Mouse (Mus musculus): ENCODE measurements around the gene Rnf7. TPM values are rescaled to one million over a fixed set of nuclear protein-coding genes. Genes with fewer than 3 reads are reported as not detected.

Gene Rnf7
- polyA plus RNA-seq, 1 experiment from 2014 or later: 221 TPM

DNA sequence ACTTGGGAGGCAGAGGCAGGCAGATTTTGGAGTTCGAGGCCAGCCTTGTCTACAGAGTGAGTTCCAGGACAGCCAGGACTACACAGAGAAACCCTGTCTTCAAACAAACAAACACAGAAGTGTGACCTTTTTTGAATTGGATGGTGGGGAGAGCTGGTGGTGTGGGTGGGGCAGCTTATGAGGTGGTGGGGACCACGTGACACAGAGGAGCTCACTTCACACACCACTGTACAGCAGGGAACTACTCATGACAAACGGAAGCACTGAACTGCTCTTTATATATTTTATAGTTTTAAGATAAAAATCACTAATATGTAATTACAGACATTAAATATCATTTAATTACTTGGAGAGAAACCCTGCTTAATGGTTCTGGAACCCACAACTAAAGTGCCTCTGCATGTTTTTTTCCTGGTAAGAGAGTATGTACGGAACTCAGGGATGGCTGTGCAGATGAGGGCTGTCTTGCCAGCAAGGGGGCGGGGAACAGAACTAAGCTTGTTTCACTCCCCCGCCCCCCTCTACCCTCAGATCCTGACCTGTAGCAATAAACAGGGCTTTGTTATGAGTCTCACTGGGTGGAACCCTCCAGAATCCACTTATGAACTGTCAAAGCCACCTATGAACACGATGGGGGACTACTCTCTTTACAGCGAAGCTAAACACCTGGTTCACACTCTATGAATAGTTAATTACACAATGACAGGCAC, 8.8 kb downstream of the Rnf7 start:
- Histone ChIP-seq H3K4me2 (no peak overlapping the region), H3K4me3 (replicated peaks) (no peak overlapping the region), H3K9ac (replicated peaks) (no peak overlapping the region), H3K4me1 (0 out of 2 replicates have a peak, but pooled peaks cover 7% of the 10 kb centered on the region), H3K27me3 (replicated peaks) (no peaks in the 10 kb centered on the region), H3K9me3 (replicated peaks) (no peaks in the 10 kb centered on the region), H3K36me3 (peaks cover 34% of the 10 kb centered on the region), H3K27ac (replicated peaks) (no peak overlapping the region)
- ATAC-seq (ENCODE audit: low FRiP score): no peak
- WGBS: 63% methylated on average over 8 of the region's 8 CpGs

GRCm38 (mm10) chr9:96463708-96464107, 14.8 kb downstream of the Rnf7 start:
- Histone ChIP-seq H3K36me3 (peaks cover 14% of the 10 kb centered on the region; the same call in 1 of the 2 replicates), H3K27ac (replicated peaks) (no peak overlapping the region), H3K4me3 (replicated peaks) (no peak overlapping the region), H3K27me3 (replicated peaks) (no peaks in the 10 kb centered on the region), H3K9ac (replicated peaks) (no peak overlapping the region), H3K4me2 (no peak overlapping the region), H3K9me3 (replicated peaks) (no peaks in the 10 kb centered on the region), H3K4me1 (no peaks in the 10 kb centered on the region)
- WGBS: 64% methylated on average over 10 of the region's 10 CpGs
- ATAC-seq (ENCODE audit: low FRiP score): no peak

GRCm38 (mm10) chr9:96461607-96462006, 16.9 kb downstream of the Rnf7 start:
- Histone ChIP-seq H3K36me3 (peaks cover 5% of the 10 kb centered on the region; the same call in 1 of the 2 replicates), H3K4me3 (replicated peaks) (no peak overlapping the region), H3K27ac (replicated peaks) (no peak overlapping the region), H3K4me1 (no peaks in the 10 kb centered on the region), H3K9me3 (replicated peaks) (no peaks in the 10 kb centered on the region), H3K4me2 (no peak overlapping the region), H3K27me3 (replicated peaks) (no peaks in the 10 kb centered on the region), H3K9ac (replicated peaks) (no peak overlapping the region)
- 80% methylated on average over 1 of the region's 1 CpGs for WGBS
- ATAC-seq (ENCODE audit: low FRiP score): no peak

DNA sequence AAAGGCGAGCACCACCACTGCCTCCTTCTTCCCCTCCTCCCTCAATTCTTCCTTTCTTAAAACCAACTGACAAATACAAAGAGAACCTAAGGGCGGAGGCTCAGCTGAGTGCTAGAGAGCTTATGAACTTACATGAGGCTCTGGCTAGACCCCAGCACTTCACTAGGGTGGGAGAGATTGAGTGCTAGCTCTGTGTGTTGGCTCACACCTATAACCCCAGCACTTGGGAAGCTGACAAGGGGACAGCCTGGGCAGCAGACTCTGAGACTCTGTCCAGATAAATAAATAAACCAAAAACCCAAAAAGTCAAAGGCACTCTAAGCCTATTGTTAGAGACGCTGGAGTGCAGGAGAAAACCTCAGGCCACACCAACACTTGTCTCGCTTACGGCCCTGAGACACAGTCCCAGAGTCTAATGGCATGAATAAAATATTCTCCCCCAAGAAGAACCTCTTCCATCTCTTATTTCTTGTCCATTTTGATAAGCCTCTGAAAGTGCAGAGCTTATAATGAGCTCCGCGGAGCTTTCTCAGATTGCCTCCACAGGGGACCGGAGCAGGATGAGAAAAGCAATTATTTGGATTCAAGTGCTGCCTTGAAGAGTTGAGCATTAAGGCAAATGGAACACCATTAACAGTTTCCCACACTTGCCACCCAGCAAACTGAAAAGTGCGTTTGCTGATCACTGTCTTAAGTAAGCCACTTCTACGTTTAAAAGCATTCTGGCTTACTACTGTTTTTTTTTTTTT, 18.2 kb downstream of the Rnf7 start:
- Histone ChIP-seq H3K9ac (replicated peaks) (no peak overlapping the region), H3K9me3 (replicated peaks) (no peaks in the 10 kb centered on the region), H3K4me2 (no peak overlapping the region), H3K4me3 (replicated peaks) (no peak overlapping the region), H3K36me3 (peaks cover 5% of the 10 kb centered on the region; the same call in 1 of the 2 replicates), H3K27me3 (replicated peaks) (no peaks in the 10 kb centered on the region), H3K27ac (replicated peaks) (peak overlapping the region; percentile 61), H3K4me1 (no peaks in the 10 kb centered on the region)
- no peak for ATAC-seq (ENCODE audit: low FRiP score)
- 72% methylated on average over 10 of the region's 10 CpGs for WGBS

- H3K4me1 ChIP-seq: no peaks in the 10 kb centered on the region
Observed at GRCm38 (mm10) chr9:96455618-96456017, 22.9 kb downstream of the Rnf7 start.

GRCm38 (mm10) chr9:96452956-96453355, 25.5 kb downstream of the Rnf7 start:
- H3K9me3 ChIP-seq (replicated peaks): no peaks in the 10 kb centered on the region
- H3K36me3 ChIP-seq: no peaks in the 10 kb centered on the region
- no peak overlapping the region for H3K4me3 ChIP-seq (replicated peaks)
- no peak for ATAC-seq (ENCODE audit: low FRiP score)
- no peak overlapping the region for H3K27ac ChIP-seq (replicated peaks)
- no peak overlapping the region for H3K4me2 ChIP-seq
- 83% methylated on average over 4 of the region's 4 CpGs for WGBS
- H3K27me3 ChIP-seq (replicated peaks): no peaks in the 10 kb centered on the region
- no peaks in the 10 kb centered on the region for H3K4me1 ChIP-seq
- H3K9ac ChIP-seq (replicated peaks): no peak overlapping the region

More at GRCm38 (mm10) chr9:96455618-96456017, 22.9 kb downstream of the Rnf7 start:
- 26% methylated on average over 8 of the region's 8 CpGs for WGBS
- Histone ChIP-seq H3K9me3 (replicated peaks) (no peaks in the 10 kb centered on the region), H3K4me3 (replicated peaks) (no peak overlapping the region), H3K27ac (replicated peaks) (peak overlapping the region; percentile 65), H3K36me3 (no peaks in the 10 kb centered on the region), H3K4me2 (no peak overlapping the region), H3K27me3 (replicated peaks) (no peaks in the 10 kb centered on the region), H3K9ac (replicated peaks) (no peak overlapping the region)
- peak; percentile 46 for ATAC-seq (ENCODE audit: low FRiP score)

GRCm38 (mm10) chr9:96450900-96451720, 27.4 kb downstream of the Rnf7 start:
- no peaks in the 10 kb centered on the region for H3K36me3 ChIP-seq
- no peaks in the 10 kb centered on the region for H3K9me3 ChIP-seq (replicated peaks)
- WGBS: 79% methylated on average over 12 of the region's 12 CpGs
- H3K4me1 ChIP-seq: no peaks in the 10 kb centered on the region
- H3K27me3 ChIP-seq (replicated peaks): no peaks in the 10 kb centered on the region
- H3K4me3 ChIP-seq (replicated peaks): no peak overlapping the region
- no peak overlapping the region for H3K9ac ChIP-seq (replicated peaks)
- no peak overlapping the region for H3K4me2 ChIP-seq
- no peak overlapping the region for H3K27ac ChIP-seq (replicated peaks)
- ATAC-seq (ENCODE audit: low FRiP score): no peak

DNA sequence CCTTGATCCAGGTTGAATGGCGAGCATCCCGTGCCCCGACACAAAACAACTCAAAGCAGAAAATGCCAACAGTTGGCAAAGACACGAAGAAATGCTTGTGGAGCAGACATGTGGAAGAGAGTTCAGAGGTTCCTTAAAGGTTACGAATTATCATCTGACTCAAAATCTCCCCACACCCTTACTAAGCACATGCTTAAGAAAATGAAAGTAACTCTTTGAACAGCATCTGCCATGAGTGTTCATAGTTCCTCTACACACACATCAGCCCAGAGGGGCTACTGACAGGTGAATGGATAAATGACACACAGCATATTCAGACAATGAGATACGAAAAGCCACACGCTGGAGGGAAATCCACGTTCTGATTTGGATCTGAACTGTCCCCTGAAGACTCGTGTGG, 29.0 kb downstream of the Rnf7 start:
- Histone ChIP-seq H3K4me1 (no peaks in the 10 kb centered on the region), H3K4me2 (no peak overlapping the region), H3K9ac (replicated peaks) (no peak overlapping the region), H3K4me3 (replicated peaks) (no peak overlapping the region), H3K27me3 (replicated peaks) (no peaks in the 10 kb centered on the region), H3K27ac (replicated peaks) (no peak overlapping the region), H3K9me3 (replicated peaks) (no peaks in the 10 kb centered on the region), H3K36me3 (no peaks in the 10 kb centered on the region)
- no peak for ATAC-seq (ENCODE audit: low FRiP score)
- WGBS: 78% methylated on average over 9 of the region's 9 CpGs

- no peak overlapping the region for H3K4me3 ChIP-seq (replicated peaks)
- H3K4me1 ChIP-seq: no peaks in the 10 kb centered on the region
- H3K9ac ChIP-seq (replicated peaks): no peak overlapping the region
- no peaks in the 10 kb centered on the region; the same call in 1 of the 2 replicates for H3K27me3 ChIP-seq (replicated peaks)
- H3K4me2 ChIP-seq: no peak overlapping the region
- ATAC-seq (ENCODE audit: low FRiP score): no peak
- H3K36me3 ChIP-seq: no peaks in the 10 kb centered on the region
- no peaks in the 10 kb centered on the region for H3K9me3 ChIP-seq (replicated peaks)
- H3K27ac ChIP-seq (replicated peaks): no peak overlapping the region
- 81% methylated on average over 4 of the region's 4 CpGs for WGBS
Observed at GRCm38 (mm10) chr9:96445351-96445750, 33.1 kb downstream of the Rnf7 start.

GRCm38 (mm10) chr9:96442081-96442480, 36.4 kb downstream of the Rnf7 start:
- Histone ChIP-seq H3K36me3 (no peaks in the 10 kb centered on the region), H3K4me3 (replicated peaks) (no peak overlapping the region), H3K27me3 (replicated peaks) (no peaks in the 10 kb centered on the region; the same call in 1 of the 2 replicates), H3K9me3 (replicated peaks) (no peaks in the 10 kb centered on the region), H3K4me2 (no peak overlapping the region), H3K9ac (replicated peaks) (no peak overlapping the region), H3K4me1 (peaks cover 18% of the 10 kb centered on the region), H3K27ac (replicated peaks) (no peak overlapping the region)
- WGBS: 27% methylated on average over 10 of the region's 10 CpGs
- no peak for ATAC-seq (ENCODE audit: low FRiP score)

- H3K27me3 ChIP-seq (replicated peaks): no peaks in the 10 kb centered on the region; the same call in 1 of the 2 replicates
- H3K27ac ChIP-seq (replicated peaks): peak overlapping the region; percentile 82
- H3K9ac ChIP-seq (replicated peaks): peak overlapping the region; percentile 60; the same call in 1 of the 2 replicates
- ATAC-seq (ENCODE audit: low FRiP score): peak; percentile 48; the same call in 1 of the 2 replicates
- no peaks in the 10 kb centered on the region for H3K36me3 ChIP-seq
- peaks cover 31% of the 10 kb centered on the region for H3K4me1 ChIP-seq
- WGBS: 6% methylated on average over 8 of the region's 8 CpGs
- H3K9me3 ChIP-seq (replicated peaks): no peaks in the 10 kb centered on the region
- peak overlapping the region; percentile 41 for H3K4me3 ChIP-seq (replicated peaks)
- H3K4me2 ChIP-seq: peak overlapping the region; percentile 81
Observed at GRCm38 (mm10) chr9:96438334-96438871, 40.1 kb downstream of the Rnf7 start.
